Mouse (Mus musculus) intestine, embryonic 14.5 days (tissue): ENCODE results near the gene Elmo1. TPM values are rescaled to one million over a fixed set of nuclear protein-coding genes. Genes with fewer than 3 reads are reported as not detected.

Experiments
- ATAC-seq: fragments of 200-750 bp; cut with Nextera tagmentation; replicated peaks from 2 replicates; pipeline ENCODE4 v1.8.0; 2017; ENCODE audit warnings: low read depth, moderate number of reproducible peaks, moderate TSS enrichment, moderate library complexity; ENCODE audit not compliant: low FRiP score, low TSS enrichment
- DNase-seq: peaks from one replicate; pipeline ENCODE4 v3.0.0-alpha.2; 2018; ENCODE audit warnings: low spot score
- H3K27ac ChIP-seq: fragments of 300-500 bp; sonication (generic); 2 replicates; pipeline ENCODE4 v1.5.1; 2014; ENCODE audit warnings: low read depth, mild to moderate bottlenecking, control low read depth
- H3K27me3 ChIP-seq: fragments of 300-500 bp; sonication (generic); replicated peaks from 2 replicates; pipeline ENCODE4 v1.6.1; 2014; ENCODE audit warnings: low read length, control low read depth; ENCODE audit not compliant: control insufficient read depth, insufficient read depth
- H3K36me3 ChIP-seq: fragments of 300-500 bp; sonication (generic); 2 replicates; pipeline ENCODE4 v1.6.1; 2014; ENCODE audit warnings: low read length, control low read depth; ENCODE audit not compliant: control insufficient read depth, insufficient read depth
- H3K4me1 ChIP-seq: fragments of 300-500 bp; sonication (generic); replicated peaks from 2 replicates; pipeline ENCODE4 v1.6.1; 2014; ENCODE audit warnings: low read length, control low read depth, mixed read lengths; ENCODE audit not compliant: control insufficient read depth, insufficient read depth
- H3K4me2 ChIP-seq: fragments of 300-500 bp; sonication (generic); 2 replicates; pipeline ENCODE4 v1.6.1; 2014; ENCODE audit warnings: low read length
- H3K4me3 ChIP-seq: fragments of 300-500 bp; sonication (generic); 2 replicates; pipeline ENCODE4 v1.5.1; 2014; ENCODE audit warnings: low read depth, low read length, control low read depth, mixed read lengths
- H3K9ac ChIP-seq: fragments of 300-500 bp; sonication (generic); 2 replicates; pipeline ENCODE4 v1.6.1; 2014; ENCODE audit warnings: mild to moderate bottlenecking, low read length
- H3K9me3 ChIP-seq: fragments of 300-500 bp; sonication (generic); 2 replicates; pipeline ENCODE4 v1.6.1; 2016; ENCODE audit warnings: low read length, control low read depth; ENCODE audit not compliant: control insufficient read depth
- WGBS: fragments of 180-500 bp; shearing (Covaris S2); extraction: QIAGEN DNeasy Blood & Tissue Kit; methylation state at CpG from one replicate; pipeline ENCODE4 v1.1.7; 2014; 5-methylcytosine and 5-hydroxymethylcytosine counted together
- polyA plus RNA-seq: library from polyadenylated mRNA; unstranded; fragments of >200 nt; fragmentation: Nextera tagmentation; extraction: Ambion mirVana; gene quantifications from 2 replicates; pipeline ENCODE4 v1.2.1, GENCODE M21; 2014

The Elmo1 gene
- polyA plus RNA-seq, 1 experiment from 2014 or later = 16.6 TPM

GRCm38 (mm10) chr13:20173987-20174654 lies 83.7 kb downstream of the Elmo1 start:
- Histone ChIP-seq H3K4me3 (no peak overlapping the region), H3K4me1 (peaks cover 7% of the 10 kb centered on the region), H3K9me3 (no peaks in the 10 kb centered on the region), H3K36me3 (no peaks in the 10 kb centered on the region), H3K9ac (no peak overlapping the region), H3K4me2 (no peak overlapping the region), H3K27ac (peak overlapping the region; percentile 57), H3K27me3 (no peaks in the 10 kb centered on the region)
- DNase-seq (no peak), ATAC-seq (peak; percentile 55; the same call in 1 of the 2 replicates)
- 22% methylated on average over 10 of the region's 10 CpGs for WGBS

GRCm38 (mm10) chr13:20174655-20175280 lies 84.4 kb downstream of the Elmo1 start:
- Histone ChIP-seq H3K9ac (no peak overlapping the region), H3K4me3 (no peak overlapping the region), H3K27me3 (no peaks in the 10 kb centered on the region), H3K36me3 (no peaks in the 10 kb centered on the region), H3K9me3 (no peaks in the 10 kb centered on the region), H3K4me2 (no peak overlapping the region), H3K4me1 (peaks cover 7% of the 10 kb centered on the region), H3K27ac (peak overlapping the region; percentile 57; the same call in 1 of the 2 replicates)
- no peak for ATAC-seq
- DNase-seq = no peak
- 64% methylated on average over 3 of the region's 3 CpGs for WGBS

DNA sequence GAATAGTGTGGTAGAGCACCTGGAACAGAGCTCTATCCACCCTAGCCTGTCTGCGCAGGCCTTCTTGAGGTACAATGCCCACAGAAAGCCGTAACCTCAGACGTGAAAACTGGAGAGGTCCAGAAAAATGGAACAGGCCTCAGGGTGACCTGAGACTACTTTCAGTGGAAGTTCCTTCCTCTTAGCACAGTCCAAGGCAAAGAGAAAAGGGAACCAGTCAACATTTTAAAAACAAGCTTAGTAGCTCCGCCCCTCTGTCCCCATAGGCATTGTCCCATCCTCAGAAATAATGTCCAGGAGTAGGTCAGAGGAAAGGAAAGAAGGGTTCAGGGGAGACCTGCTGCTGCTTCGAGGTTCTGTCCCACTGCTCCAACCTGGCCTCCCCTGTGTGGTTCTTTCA lies 90.3 kb downstream of the Elmo1 start:
- no peak for ATAC-seq
- 84% methylated on average over 5 of the region's 5 CpGs for WGBS

GRCm38 (mm10) chr13:20181321-20181720 lies 90.9 kb downstream of the Elmo1 start:
- no peak overlapping the region for H3K4me3 ChIP-seq
- no peak overlapping the region for H3K27ac ChIP-seq
- no peak overlapping the region for H3K9ac ChIP-seq
- WGBS = 54% methylated on average over 4 of the region's 4 CpGs
- no peaks in the 10 kb centered on the region for H3K27me3 ChIP-seq
- H3K9me3 ChIP-seq = no peaks in the 10 kb centered on the region
- no peak overlapping the region for H3K4me2 ChIP-seq
- peaks cover 13% of the 10 kb centered on the region for H3K4me1 ChIP-seq
- no peak for DNase-seq
- H3K36me3 ChIP-seq = no peaks in the 10 kb centered on the region
- ATAC-seq = no peak

More for the DNA sequence above, 90.3 kb downstream of the Elmo1 start:
- DNase-seq = no peak
- Histone ChIP-seq H3K4me2 (no peak overlapping the region), H3K4me1 (peaks cover 13% of the 10 kb centered on the region), H3K9me3 (no peaks in the 10 kb centered on the region), H3K36me3 (no peaks in the 10 kb centered on the region), H3K9ac (no peak overlapping the region), H3K27ac (no peak overlapping the region), H3K4me3 (no peak overlapping the region), H3K27me3 (no peaks in the 10 kb centered on the region)

GRCm38 (mm10) chr13:20182239-20182825 lies 91.9 kb downstream of the Elmo1 start:
- Histone ChIP-seq H3K4me2 (no peak overlapping the region), H3K9me3 (no peaks in the 10 kb centered on the region), H3K4me3 (no peak overlapping the region), H3K27ac (no peak overlapping the region), H3K9ac (no peak overlapping the region), H3K4me1 (peaks cover 13% of the 10 kb centered on the region), H3K27me3 (no peaks in the 10 kb centered on the region), H3K36me3 (no peaks in the 10 kb centered on the region)
- DNase-seq = no peak
- no peak for ATAC-seq
- WGBS = 71% methylated on average over 6 of the region's 6 CpGs

DNA sequence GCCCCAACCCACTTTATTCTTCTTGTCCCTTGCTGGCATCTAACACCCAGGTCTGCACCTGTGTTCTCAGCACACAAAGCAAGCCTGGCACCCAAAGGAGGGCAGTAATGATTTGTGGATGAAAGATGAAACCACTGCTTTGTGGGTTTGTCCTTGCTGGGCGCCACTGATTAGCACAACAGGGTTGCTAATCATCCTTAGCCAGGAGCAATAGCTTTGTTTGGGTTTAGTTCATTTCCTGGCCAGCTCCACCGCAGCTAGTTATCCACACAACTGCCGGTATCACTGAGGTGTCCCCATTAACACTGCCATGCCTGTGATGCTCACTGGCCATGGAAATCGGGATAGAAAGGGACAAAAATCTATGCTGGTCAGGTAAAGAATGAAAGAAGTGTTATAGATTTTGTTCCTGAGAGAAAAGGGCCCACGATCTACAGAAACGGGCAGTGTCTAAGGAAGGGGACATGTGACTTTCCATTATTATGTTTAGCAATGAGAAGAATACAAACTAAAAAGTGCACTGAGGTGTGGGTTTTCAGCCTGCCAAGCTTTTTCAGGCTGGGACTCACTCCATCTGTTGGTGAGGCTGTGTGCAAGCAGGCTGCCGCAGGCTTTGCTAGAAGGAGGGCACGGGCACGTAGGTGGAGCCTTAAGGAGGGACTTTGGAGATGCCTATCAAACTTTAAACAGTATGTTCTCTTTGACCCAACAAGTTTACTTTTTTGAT lies 93.3 kb downstream of the Elmo1 start:
- H3K4me3 ChIP-seq = no peak overlapping the region
- peaks cover 21% of the 10 kb centered on the region for H3K4me1 ChIP-seq
- no peaks in the 10 kb centered on the region for H3K36me3 ChIP-seq
- H3K9me3 ChIP-seq = no peaks in the 10 kb centered on the region
- no peak for ATAC-seq
- H3K27ac ChIP-seq = no peak overlapping the region
- WGBS = 30% methylated on average over 9 of the region's 9 CpGs
- H3K9ac ChIP-seq = no peak overlapping the region
- no peak for DNase-seq
- H3K27me3 ChIP-seq = no peaks in the 10 kb centered on the region
- no peak overlapping the region for H3K4me2 ChIP-seq

GRCm38 (mm10) chr13:20184239-20185033 lies 94.0 kb downstream of the Elmo1 start:
- no peaks in the 10 kb centered on the region for H3K36me3 ChIP-seq
- DNase-seq (no peak), ATAC-seq (no peak)
- H3K9ac ChIP-seq = no peak overlapping the region
- H3K27ac ChIP-seq = no peak overlapping the region
- no peak overlapping the region for H3K4me2 ChIP-seq
- peaks cover 22% of the 10 kb centered on the region for H3K4me1 ChIP-seq
- whole genome bisulfite sequencing = 69% methylated on average over 13 of the region's 13 CpGs
- H3K9me3 ChIP-seq = no peaks in the 10 kb centered on the region
- no peak overlapping the region for H3K4me3 ChIP-seq
- no peaks in the 10 kb centered on the region for H3K27me3 ChIP-seq
